Comparison of ENCODE assay signal across 12 mouse cellular contexts in the genomic region with DNA sequence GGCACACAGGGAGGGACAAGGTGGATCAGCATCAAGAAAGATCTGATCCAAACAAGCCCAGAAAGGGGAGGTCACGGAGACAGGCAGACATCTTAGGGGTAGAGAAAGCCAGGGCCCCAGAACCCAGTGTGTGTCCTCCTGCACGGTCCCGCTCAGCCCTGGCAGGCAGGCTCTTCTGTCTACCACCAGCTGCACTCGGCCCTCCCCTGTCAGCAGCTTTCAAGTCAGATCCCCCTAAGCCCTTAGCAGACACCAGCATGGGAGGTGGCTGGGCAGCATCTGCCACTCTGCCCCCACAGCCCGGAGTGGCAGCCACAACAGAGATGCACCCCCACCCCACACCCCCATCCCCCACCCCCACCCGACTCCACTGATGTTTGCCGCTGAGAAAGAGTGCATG. TPM values are rescaled to one million over a fixed set of nuclear protein-coding genes. Genes with fewer than 3 reads are reported as not detected.
DNase-seq lines count a peak whose midpoint lies in the region; ATAC-seq and TF ChIP-seq lines count a peak whose summit lies in the region.
"Had no signal": no experiment of that assay in that cellular context is flagged by ENCODE, and none has a peak within 500 bp of the region (broad histone marks: within the 10 kb centered on the region; RNA-seq: fewer than 3 reads in every experiment).

No protein-coding gene starts in this region.

- TF ChIP-seq CTCF in cortical plate, adult 2 months (IDR thresholded peaks at IDR 0.05; ENCODE audit: extremely low read depth, insufficient read depth, low read length), result no peak
- no peak for TF ChIP-seq CTCF in lung, postnatal 0 days (IDR thresholded peaks at IDR 0.05)

- TF ChIP-seq EP300 in lung, postnatal 0 days (IDR thresholded peaks at IDR 0.05), result no peak

- no peak for DNase-seq in lung, postnatal 0 days (ENCODE audit: low spot score)
- no peak for DNase-seq in natural killer cell, adult 2 months (ENCODE audit: low spot score in 2 of 2)
- no peak for DNase-seq in spleen, adult 18-20 months
- DNase-seq: adrenal gland, postnatal 14 days; cerebellum, adult 8-10 months; heart, postnatal 10 days; liver, postnatal 0 days had no signal

- no peaks in the 10 kb centered on the region; the same call in 1 of the 2 replicates for H3K27me3 ChIP-seq in embryonic facial prominence, embryonic 13.5 days
- H3K27me3 ChIP-seq in hindbrain, embryonic 15.5 days, result no peaks in the 10 kb centered on the region
- no peaks in the 10 kb centered on the region for H3K27me3 ChIP-seq in neural tube, embryonic 15.5 days (replicated peaks)
- 0 out of 2 replicates have a peak, but pooled peaks cover 7% of the 10 kb centered on the region for H3K27me3 ChIP-seq in lung, postnatal 0 days (replicated peaks; ENCODE audit: insufficient read depth, low read length)

- H3K9ac ChIP-seq in embryonic facial prominence, embryonic 13.5 days, result peak overlapping the region; percentile 84; the same call in 1 of the 2 replicates
- H3K9ac ChIP-seq in hindbrain, embryonic 15.5 days, result peak overlapping the region; percentile 96
- peak overlapping the region; percentile 96 for H3K9ac ChIP-seq in neural tube, embryonic 15.5 days (replicated peaks)
- H3K9ac ChIP-seq in lung, postnatal 0 days (replicated peaks; ENCODE audit: low read depth), result no peak overlapping the region
- H3K9ac ChIP-seq: liver, postnatal 0 days had no signal

- no peak overlapping the region for H3K27ac ChIP-seq in cortical plate, adult 2 months (ENCODE audit: insufficient read depth, low read length)
- no peak overlapping the region for H3K27ac ChIP-seq in embryonic facial prominence, embryonic 13.5 days
- peak overlapping the region; percentile 97 for H3K27ac ChIP-seq in hindbrain, embryonic 15.5 days (replicated peaks)
- H3K27ac ChIP-seq in neural tube, embryonic 15.5 days (replicated peaks), result peak overlapping the region; percentile 97
- no peak overlapping the region for H3K27ac ChIP-seq in lung, postnatal 0 days (ENCODE audit: low read length)

- H3K4me2 ChIP-seq in embryonic facial prominence, embryonic 13.5 days, result peak overlapping the region; percentile 96
- H3K4me2 ChIP-seq in hindbrain, embryonic 15.5 days, result peak overlapping the region; percentile 87
- H3K4me2 ChIP-seq in neural tube, embryonic 15.5 days, result peak overlapping the region; percentile 81
- H3K4me2 ChIP-seq in lung, postnatal 0 days (replicated peaks; ENCODE audit: low read depth, low read length), result no peak overlapping the region

- ATAC-seq in embryonic facial prominence, embryonic 13.5 days (ENCODE audit: insufficient number of reproducible peaks, insufficient read depth, low FRiP score, low TSS enrichment, low read depth), result no peak
- ATAC-seq in hindbrain, embryonic 15.5 days (ENCODE audit: low FRiP score, low read depth), result no peak; the same call in 1 of the 2 replicates
- ATAC-seq in neural tube, embryonic 15.5 days (ENCODE audit: low FRiP score), result no peak
- no peak for ATAC-seq in lung, postnatal 0 days
- ATAC-seq: liver, postnatal 0 days had no signal

- H3K36me3 ChIP-seq in embryonic facial prominence, embryonic 13.5 days, result no peaks in the 10 kb centered on the region; the same call in 1 of the 2 replicates
- H3K36me3 ChIP-seq in hindbrain, embryonic 15.5 days, result no peaks in the 10 kb centered on the region
- H3K36me3 ChIP-seq in neural tube, embryonic 15.5 days, result no peaks in the 10 kb centered on the region
- no peaks in the 10 kb centered on the region for H3K36me3 ChIP-seq in lung, postnatal 0 days (ENCODE audit: insufficient read depth, low read length)
- H3K36me3 ChIP-seq: G1E had no signal

- peaks cover 3% of the 10 kb centered on the region; the same call in 1 of the 2 replicates for H3K4me1 ChIP-seq in cortical plate, adult 2 months (ENCODE audit: control insufficient read depth, insufficient read depth, low read length)
- H3K4me1 ChIP-seq in embryonic facial prominence, embryonic 13.5 days, result peaks cover 27% of the 10 kb centered on the region
- H3K4me1 ChIP-seq in hindbrain, embryonic 15.5 days (replicated peaks), result peaks cover 49% of the 10 kb centered on the region
- H3K4me1 ChIP-seq in neural tube, embryonic 15.5 days, result peaks cover 50% of the 10 kb centered on the region
- no peaks in the 10 kb centered on the region for H3K4me1 ChIP-seq in lung, postnatal 0 days (ENCODE audit: insufficient read depth, low read depth, low read length)

- no peak for TF ChIP-seq POLR2A in cortical plate, adult 2 months (IDR thresholded peaks at IDR 0.05; ENCODE audit: extremely low read depth, insufficient read depth, low read length)

- 33% methylated on average over 7 of the region's 7 CpGs for WGBS in embryonic facial prominence, embryonic 13.5 days
- 16% methylated on average over 7 of the region's 7 CpGs for WGBS in hindbrain, embryonic 15.5 days
- WGBS in neural tube, embryonic 15.5 days, result 27% methylated on average over 7 of the region's 7 CpGs
- 51% methylated on average over 7 of the region's 7 CpGs for WGBS in lung, postnatal 0 days

- H3K9me3 ChIP-seq in embryonic facial prominence, embryonic 13.5 days, result no peaks in the 10 kb centered on the region
- no peaks in the 10 kb centered on the region for H3K9me3 ChIP-seq in hindbrain, embryonic 15.5 days
- no peaks in the 10 kb centered on the region for H3K9me3 ChIP-seq in neural tube, embryonic 15.5 days (replicated peaks)
- no peaks in the 10 kb centered on the region for H3K9me3 ChIP-seq in lung, postnatal 0 days (ENCODE audit: low read length)

- peak overlapping the region; percentile 15; the same call in 1 of the 2 replicates for H3K4me3 ChIP-seq in cortical plate, adult 2 months (ENCODE audit: insufficient read depth, low read length)
- H3K4me3 ChIP-seq in embryonic facial prominence, embryonic 13.5 days, result peak overlapping the region; percentile 72; the same call in 1 of the 2 replicates
- peak overlapping the region; percentile 88 for H3K4me3 ChIP-seq in hindbrain, embryonic 15.5 days
- peak overlapping the region; percentile 86 for H3K4me3 ChIP-seq in neural tube, embryonic 15.5 days (replicated peaks)
- H3K4me3 ChIP-seq in lung, postnatal 0 days (ENCODE audit: low read depth, low read length), result no peak overlapping the region

RNA-seq across cellular contexts. Expression of gene Podxl2, which starts 2.0 kb away (rescaled TPM):
- polyA plus RNA-seq in cortical plate, adult 2 months (2012; rRNA removed), result 381 and 408 TPM in 2 replicates
- polyA plus RNA-seq in embryonic facial prominence, embryonic 13.5 days (2015; fragmentation: Nextera tagmentation; extraction: Ambion mirVana), result 141 and 143 TPM in 2 replicates
- 584 and 747 TPM in 2 replicates for polyA plus RNA-seq in hindbrain, embryonic 15.5 days (2015; fragmentation: Nextera tagmentation; extraction: Ambion mirVana)
- polyA plus RNA-seq in neural tube, embryonic 15.5 days (2015; fragmentation: Nextera tagmentation; extraction: Ambion mirVana), result 504 and 640 TPM in 2 replicates
- 19.1 and 25.2 TPM in 2 replicates for polyA plus RNA-seq in lung, postnatal 0 days (2015; fragmentation: Nextera tagmentation; extraction: Ambion mirVana)
- polyA plus RNA-seq: G1E had no signal

RNA-seq across cellular contexts. Expression of gene Mcm2, which starts 25.8 kb away (rescaled TPM):
- polyA plus RNA-seq in cortical plate, adult 2 months (2012; rRNA removed), result 4.4 TPM in 2 replicates
- 124 and 131 TPM in 2 replicates for polyA plus RNA-seq in embryonic facial prominence, embryonic 13.5 days (2015; fragmentation: Nextera tagmentation; extraction: Ambion mirVana)
- 34.0 and 36.2 TPM in 2 replicates for polyA plus RNA-seq in hindbrain, embryonic 15.5 days (2015; fragmentation: Nextera tagmentation; extraction: Ambion mirVana)
- 20.5 and 52.5 TPM in 2 replicates for polyA plus RNA-seq in neural tube, embryonic 15.5 days (2015; fragmentation: Nextera tagmentation; extraction: Ambion mirVana)
- 14.5 and 15.3 TPM in 2 replicates for polyA plus RNA-seq in lung, postnatal 0 days (2015; fragmentation: Nextera tagmentation; extraction: Ambion mirVana)

RNA-seq across cellular contexts. Expression of gene Tpra1, which starts 29.2 kb away (rescaled TPM):
- 98.9 and 105 TPM in 2 replicates for polyA plus RNA-seq in cortical plate, adult 2 months (2012; rRNA removed)
- polyA plus RNA-seq in embryonic facial prominence, embryonic 13.5 days (2015; fragmentation: Nextera tagmentation; extraction: Ambion mirVana), result 93.2 and 93.5 TPM in 2 replicates
- polyA plus RNA-seq in hindbrain, embryonic 15.5 days (2015; fragmentation: Nextera tagmentation; extraction: Ambion mirVana), result 81.7 and 94.2 TPM in 2 replicates
- 88.1 and 91.7 TPM in 2 replicates for polyA plus RNA-seq in neural tube, embryonic 15.5 days (2015; fragmentation: Nextera tagmentation; extraction: Ambion mirVana)
- polyA plus RNA-seq in lung, postnatal 0 days (2015; fragmentation: Nextera tagmentation; extraction: Ambion mirVana), result 72.0 and 78.8 TPM in 2 replicates

RNA-seq across cellular contexts. Expression of gene Abtb1, which starts 31.0 kb away (rescaled TPM):
- polyA plus RNA-seq in cortical plate, adult 2 months (2012; rRNA removed), result 88.0 and 90.6 TPM in 2 replicates
- 33.8 and 34.4 TPM in 2 replicates for polyA plus RNA-seq in embryonic facial prominence, embryonic 13.5 days (2015; fragmentation: Nextera tagmentation; extraction: Ambion mirVana)
- 38.2 and 40.3 TPM in 2 replicates for polyA plus RNA-seq in hindbrain, embryonic 15.5 days (2015; fragmentation: Nextera tagmentation; extraction: Ambion mirVana)
- 42.4 and 45.4 TPM in 2 replicates for polyA plus RNA-seq in neural tube, embryonic 15.5 days (2015; fragmentation: Nextera tagmentation; extraction: Ambion mirVana)
- 59.5 and 70.3 TPM in 2 replicates for polyA plus RNA-seq in lung, postnatal 0 days (2015; fragmentation: Nextera tagmentation; extraction: Ambion mirVana)

Comparison
In these comparisons a context has a peak if more than half of its experiments do, and no peak if none do; other contexts are left out.
1. H3K27ac ChIP-seq: peak in hindbrain, embryonic 15.5 days (single experiment) and neural tube, embryonic 15.5 days (single experiment); none in cortical plate, adult 2 months (single experiment), embryonic facial prominence, embryonic 13.5 days (single experiment) and lung, postnatal 0 days (single experiment).